Mouse (Mus musculus): ENCODE results near the gene Gm28035. TPM values are rescaled to one million over a fixed set of nuclear protein-coding genes. Genes with fewer than 3 reads are reported as not detected.

The Gm28035 gene
- total RNA-seq (2015; ENCODE audit: low replicate concordance) (not detected in 2 replicates), total RNA-seq (2017; ENCODE audit: low replicate concordance) (0.13 TPM in 1 of 2 replicates, not detected in the other)

DNA sequence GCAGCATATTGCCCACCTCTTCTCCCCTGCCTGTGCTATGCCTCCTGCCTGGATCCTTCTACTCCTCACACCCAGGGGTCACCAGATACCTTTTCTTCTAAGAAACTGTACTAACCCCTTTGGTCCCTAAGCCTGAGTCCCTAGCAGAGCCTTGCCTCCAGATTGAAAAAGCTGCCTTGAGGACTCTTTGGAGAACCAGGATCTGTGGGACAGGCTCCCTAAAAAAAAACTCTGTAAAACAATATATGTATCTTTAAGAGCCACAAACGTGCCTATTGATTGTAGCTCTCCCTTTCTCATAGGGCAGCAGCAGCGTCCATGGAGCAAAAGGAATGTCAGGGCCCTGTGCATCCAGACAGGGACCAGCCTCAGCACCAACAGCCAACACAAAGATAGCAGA, at the start of gene Gm28035:
Gene Gm28035, plus strand, starts transcription at position 301 of the 400 bp plus-strand sequence.
- ATAC-seq (replicated peaks; ENCODE audit: low FRiP score, poor library complexity, severe bottlenecking), result no peak

DNA sequence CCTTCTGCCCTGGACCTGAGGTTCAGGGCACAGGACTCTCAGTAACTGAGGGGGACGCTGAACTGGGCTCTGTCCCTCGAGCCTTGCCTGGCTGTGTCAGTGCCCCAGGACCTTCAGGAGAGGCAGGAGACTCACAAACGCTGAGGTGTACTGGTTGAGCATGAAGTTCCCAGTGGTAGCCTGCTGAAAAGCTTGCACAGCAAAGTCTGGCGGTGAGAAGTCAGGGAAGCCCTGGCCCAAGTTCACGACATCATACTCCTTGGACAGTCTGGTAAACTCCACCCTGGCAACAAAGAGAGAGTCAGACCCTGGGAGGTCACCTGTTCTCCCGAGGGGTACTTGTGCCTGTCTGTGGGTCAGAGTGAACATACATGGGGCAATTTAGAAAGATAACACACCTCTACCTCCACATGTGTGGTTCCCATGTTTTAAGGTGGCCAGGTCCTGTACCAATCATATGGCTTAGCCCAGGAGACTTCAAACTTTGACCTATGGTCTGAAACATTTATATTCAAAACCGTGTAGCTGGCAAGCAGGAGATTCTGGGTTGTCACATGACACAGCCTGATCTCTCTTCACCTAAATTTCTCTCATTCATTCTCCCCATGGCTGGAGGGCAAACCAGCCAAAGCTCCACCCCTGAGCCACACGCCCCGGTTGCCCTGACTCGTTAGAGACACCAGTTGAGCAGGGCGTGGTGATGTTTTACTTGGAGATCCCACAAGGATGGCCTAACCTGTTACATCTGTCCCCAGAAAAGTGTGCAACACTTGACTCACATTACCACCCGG, 48.4 kb upstream of the Gm28035 start:
- no peak for ATAC-seq (replicated peaks; ENCODE audit: low FRiP score, poor library complexity, severe bottlenecking)

DNA sequence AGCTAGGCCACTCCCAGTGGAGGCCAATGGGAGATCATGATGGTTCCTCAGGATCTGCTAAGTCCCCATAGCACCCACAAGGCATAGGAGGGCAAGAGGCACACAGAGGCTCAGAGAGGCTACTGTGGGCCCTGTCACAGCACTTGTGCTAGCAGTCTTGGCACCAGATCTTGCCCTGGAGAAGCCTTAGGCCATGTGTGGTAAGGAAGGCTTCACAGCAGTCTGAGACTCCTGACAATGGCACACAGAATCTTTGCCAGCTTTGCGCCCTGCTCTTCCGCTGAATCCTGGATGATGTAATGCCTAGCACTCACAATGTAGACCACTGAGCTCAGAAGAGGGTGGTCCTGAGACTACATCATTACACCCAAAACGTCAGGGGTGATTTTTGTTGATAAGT, 45.7 kb upstream of the Gm28035 start:
- ATAC-seq (replicated peaks; ENCODE audit: low FRiP score, poor library complexity, severe bottlenecking), result no peak

DNA sequence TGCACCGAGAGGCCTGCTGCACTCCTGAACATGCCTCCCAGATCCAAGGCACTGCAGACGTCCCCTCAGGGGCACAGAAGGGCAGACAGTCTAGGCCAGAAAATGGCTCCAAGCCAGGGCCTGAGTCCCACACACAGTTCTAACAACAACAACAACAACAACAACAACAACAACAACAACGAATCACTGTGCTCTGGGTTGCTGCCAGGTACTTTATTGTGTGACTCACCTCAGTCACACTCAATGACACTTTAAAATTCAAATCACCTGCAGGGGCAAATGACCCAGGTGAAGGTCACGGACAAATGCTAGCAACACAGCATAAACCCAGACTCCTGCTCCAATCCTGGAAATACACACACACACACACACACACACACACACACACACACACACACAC, 42.3 kb upstream of the Gm28035 start:
- ATAC-seq (replicated peaks; ENCODE audit: low FRiP score, poor library complexity, severe bottlenecking), result no peak

DNA sequence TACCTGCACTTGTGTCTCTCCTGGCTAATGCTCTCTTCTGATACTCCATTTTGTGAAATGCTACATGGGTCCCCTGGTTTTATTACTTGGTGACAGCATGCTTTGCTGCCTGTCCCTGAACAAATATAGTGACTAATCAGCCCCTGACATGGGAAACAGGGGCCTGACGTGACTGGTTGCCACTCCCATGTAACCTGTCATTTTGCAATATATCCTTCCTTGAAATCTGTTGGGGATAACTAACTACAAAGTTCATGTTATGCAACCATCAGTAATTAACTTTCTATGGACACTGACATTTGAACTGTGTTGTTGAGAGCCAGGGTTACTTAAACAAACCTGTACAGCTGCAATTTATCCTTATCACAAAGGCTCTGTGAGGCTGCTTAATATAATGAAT, 40.4 kb upstream of the Gm28035 start:
- no peak for ATAC-seq (replicated peaks; ENCODE audit: low FRiP score, poor library complexity, severe bottlenecking)

DNA sequence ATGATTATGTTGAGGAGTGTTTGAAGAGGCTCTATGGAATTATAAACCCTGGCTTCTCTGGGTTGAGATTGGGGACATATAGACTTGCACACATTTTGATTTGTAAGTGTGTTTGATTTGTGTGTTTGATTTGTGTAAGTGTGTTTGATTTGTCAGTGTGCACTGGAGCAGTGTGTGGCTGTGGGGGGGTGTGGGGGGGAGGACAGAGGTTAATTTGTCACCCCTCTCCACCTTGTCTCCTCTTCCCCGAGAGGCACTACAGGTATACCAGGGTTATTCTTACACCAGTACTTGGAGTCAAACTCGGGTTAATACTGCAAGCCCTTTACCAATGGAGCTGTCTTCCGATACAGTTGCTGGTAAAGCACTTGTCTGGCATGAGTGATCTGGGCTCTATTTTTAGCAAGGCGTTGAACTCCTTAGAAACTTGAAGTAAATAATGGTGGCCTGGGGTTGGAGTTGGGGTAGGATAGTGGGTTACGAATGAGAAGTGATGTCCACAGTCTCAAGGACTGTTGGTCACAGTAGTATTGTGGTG, 39.9 kb upstream of the Gm28035 start:
- ATAC-seq (replicated peaks; ENCODE audit: low FRiP score, poor library complexity, severe bottlenecking), result no peak

DNA sequence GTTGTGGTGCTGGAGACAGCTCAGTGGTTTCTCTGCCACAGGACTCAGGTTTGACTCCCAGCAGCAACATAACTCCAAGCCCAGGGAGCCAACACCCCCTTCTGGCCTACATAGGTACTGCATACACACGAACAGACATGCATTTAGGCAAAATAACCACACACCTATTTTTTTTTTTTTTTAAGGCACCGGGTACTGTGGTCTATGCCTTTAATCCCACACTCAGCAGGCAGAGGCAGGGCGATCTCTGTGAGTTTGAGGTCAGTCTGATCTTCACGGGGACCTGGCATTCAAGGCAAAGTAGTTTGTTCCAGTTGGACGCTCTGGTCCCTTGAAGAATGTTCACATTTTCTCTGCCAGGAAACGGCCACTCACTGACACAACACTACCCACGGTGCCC, 36.9 kb upstream of the Gm28035 start:
- no peak for ATAC-seq (replicated peaks; ENCODE audit: low FRiP score, poor library complexity, severe bottlenecking)

DNA sequence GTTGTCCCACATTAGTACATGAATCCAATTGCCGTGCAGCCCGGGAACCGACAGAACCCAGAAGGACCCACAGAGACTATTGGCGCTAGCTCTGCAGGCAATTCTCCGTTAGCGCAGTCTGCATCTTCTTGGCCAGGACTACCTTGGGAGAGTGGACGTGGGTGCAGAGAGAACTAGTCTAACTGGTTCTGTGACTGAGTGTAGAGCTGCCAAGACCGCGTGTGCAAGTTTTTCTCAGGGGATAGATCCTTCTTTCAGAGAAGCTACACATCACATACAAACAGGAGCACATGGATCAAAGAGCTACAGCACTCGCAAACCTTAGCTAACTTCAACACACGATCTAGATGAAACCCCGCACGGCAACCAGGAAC, 35.1 kb upstream of the Gm28035 start:
- no peak; the same call in 1 of the 2 replicates for ATAC-seq (replicated peaks; ENCODE audit: low FRiP score, poor library complexity, severe bottlenecking)

DNA sequence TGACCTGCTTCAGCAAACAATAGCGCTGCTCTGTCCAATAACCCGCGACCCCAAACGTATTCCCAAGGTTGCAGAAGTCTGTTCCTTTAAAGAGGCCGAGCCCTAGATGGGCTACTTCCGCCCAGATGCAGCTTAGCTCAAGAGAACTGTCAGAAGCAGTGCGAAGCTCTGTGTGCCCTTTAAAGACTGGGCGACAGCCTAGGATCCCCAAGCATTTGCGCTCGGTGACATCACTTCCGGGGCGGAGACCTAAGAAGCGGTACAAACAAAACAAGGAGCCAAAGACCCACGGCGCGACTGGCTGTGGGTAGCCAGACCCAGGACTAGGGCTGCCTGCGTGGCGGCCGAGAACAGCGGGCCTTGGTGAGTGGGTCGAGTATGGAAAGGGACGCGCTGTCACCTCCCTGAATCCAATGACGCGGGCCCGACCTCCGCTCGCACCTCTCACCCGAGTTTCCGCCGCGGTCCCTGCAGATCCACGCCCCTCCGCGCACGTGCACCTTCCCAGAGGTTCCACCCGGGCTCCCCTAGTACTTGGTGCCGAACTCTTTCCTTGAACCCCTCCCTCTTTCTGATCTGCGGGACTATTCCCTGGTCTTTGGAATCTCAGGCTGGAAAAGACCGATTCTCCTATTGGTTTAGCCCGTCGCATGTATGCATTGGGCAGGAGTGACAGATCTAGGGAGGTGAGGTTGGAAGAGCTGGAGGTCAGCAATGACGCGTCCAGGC, 34.6 kb upstream of the Gm28035 start, which contains the start of gene Kyat1:
Gene Kyat1, minus strand, starts transcription at position 219 of the 729 bp plus-strand sequence.
- ATAC-seq (replicated peaks; ENCODE audit: low FRiP score, poor library complexity, severe bottlenecking), result peak; percentile 90

DNA sequence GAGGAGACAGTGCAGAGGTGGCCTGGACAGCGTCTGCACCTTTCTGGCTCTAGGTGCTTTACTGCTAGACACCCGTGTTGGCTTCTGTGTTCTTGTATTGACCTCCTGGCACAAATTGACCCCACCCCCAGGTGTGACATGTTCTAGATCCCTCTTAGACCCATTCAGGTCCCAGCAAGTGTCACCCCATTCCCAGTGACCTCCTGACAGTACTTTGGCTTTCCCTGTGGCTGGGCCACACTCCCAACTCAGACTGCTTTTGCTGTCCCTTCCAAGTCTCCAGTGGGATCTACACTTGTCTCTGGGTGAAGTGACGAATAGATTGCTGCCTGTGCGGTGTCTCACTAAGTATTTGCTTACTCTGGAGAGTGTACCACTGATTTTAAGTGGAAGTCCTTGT, 33.0 kb upstream of the Gm28035 start:
- ATAC-seq (replicated peaks; ENCODE audit: low FRiP score, poor library complexity, severe bottlenecking), result no peak

DNA sequence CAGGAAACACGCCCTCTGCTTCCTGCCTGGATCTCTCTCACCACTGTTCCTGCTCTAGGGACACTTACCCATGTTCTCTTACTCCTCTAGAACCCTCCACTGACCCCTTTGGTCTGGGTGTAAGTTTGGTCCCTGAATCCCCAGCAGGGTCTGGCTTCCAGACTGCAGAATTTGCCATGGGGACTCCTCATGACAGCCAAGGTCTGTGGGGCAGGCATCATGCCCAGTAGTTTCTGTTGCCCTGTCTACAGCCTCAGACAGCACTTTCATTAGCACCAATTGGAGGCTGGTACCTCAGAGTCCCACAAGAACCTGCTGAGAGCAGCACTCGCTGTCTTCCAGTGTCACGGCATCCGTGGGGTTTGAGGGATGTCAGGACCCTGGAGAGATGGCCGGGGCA, 32.5 kb upstream of the Gm28035 start:
- ATAC-seq (replicated peaks; ENCODE audit: low FRiP score, poor library complexity, severe bottlenecking), result no peak

DNA sequence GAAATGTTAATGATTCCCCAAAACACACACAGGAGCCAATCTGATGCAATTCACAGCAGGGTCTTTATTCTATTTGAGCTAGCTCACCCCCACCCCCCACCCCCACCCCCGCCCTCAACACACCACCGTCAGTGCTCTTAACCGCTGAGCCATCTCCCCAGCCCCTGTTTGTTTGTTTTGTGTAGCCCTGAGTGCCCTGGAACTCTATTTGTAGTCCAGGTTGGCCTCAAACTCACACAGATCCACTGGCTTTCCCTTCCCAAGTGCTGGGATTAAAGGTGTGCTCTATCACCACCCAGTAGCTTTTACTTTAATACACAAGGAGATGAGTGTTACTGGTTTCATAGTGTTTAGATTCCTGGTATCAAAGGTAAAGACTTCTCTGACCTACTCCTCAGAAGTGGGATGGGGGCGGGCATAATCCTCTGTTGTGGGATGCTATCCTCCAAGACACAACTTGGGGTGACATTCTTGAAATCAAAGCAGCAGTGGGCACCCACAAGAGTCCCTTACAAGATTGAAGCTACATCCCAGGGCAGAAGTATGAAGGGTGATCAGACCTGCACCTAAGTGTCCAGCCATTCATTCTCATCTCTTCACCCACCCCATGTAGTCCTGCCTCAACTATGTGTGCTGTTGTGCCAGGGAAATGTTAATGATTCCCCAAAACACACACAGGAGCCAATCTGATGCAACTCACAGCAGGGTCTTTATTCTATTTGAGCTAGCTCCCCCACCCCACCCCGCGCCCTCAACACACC, 28.8 kb upstream of the Gm28035 start:
- no peak for ATAC-seq (replicated peaks; ENCODE audit: low FRiP score, poor library complexity, severe bottlenecking)

DNA sequence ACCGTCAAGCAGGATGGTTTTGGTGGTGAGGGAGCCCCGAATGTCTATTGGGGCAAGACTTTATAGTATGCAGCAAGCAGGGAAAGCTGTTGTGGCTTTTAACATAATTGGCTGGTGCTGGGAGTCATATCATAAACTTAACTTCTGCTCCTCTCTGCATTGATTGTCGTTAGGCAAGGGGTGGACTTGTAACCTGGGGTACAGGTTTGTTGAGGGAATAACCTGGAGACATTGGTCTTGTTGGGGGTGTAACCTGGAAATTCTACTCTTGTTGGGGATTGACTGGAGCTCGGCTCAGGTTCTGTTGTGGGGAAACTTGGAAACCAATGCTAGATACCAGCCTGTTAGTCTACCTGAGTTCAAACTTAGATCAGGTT, 28.2 kb upstream of the Gm28035 start:
- no peak for ATAC-seq (replicated peaks; ENCODE audit: low FRiP score, poor library complexity, severe bottlenecking)

DNA sequence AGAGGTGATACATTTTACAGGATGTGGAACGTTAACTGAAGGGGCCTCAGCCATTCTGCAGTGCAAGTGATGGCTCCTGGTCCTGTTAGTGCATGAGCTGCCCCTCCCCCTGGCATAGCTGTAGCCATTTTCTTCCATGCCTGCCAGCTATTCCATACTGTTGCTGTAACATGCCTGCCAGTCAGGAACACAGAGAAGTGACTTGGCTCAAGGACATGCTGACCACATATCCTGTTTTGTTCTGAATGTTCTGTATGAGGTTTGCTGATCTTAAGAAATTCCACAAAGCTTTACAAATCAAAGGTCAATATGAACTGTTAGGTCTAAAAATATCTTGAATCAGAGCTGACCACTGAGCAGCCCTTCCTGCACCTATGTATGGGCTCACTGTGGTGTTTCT, 27.4 kb upstream of the Gm28035 start:
- ATAC-seq (replicated peaks; ENCODE audit: low FRiP score, poor library complexity, severe bottlenecking), result no peak

DNA sequence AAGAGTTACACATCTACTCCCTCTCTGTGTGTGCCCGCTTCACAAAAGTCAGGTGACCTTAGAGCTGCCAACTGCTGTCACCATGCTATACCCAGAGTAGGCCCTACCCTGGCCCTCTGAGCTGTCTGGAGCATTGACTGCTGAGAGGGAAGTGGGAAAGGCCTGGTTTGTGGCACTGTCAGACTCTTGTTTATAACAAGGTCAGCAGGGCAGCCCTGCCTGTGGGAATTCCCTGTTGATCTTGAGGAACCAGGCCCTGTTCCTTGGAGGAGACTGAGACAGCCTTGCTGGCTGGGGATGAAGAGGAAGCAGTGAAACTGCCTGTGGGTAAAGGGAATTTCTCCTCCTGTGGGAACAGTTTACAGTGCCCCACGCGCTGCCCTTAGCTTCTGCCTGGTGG, 25.6 kb upstream of the Gm28035 start:
- ATAC-seq (replicated peaks; ENCODE audit: low FRiP score, poor library complexity, severe bottlenecking), result no peak

DNA sequence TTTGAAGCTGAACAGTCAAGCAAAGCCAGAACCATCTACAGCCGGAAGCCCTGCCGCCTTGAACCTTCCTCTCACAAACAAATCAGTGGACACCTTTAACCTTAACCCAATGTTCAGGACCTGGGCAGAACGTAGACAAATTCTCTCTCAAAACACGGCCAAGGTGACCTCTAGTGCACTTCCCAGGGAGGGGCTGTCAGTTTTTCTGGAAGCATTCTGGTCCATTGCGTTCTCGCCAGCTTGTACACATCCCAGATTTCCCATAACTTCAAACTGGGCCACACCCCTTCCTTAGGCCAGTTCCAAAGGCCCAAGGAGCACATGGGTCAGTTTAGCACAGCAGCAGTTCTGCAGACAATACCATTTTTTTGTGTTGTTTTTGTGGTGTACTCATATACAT, 24.9 kb upstream of the Gm28035 start:
- ATAC-seq (replicated peaks; ENCODE audit: low FRiP score, poor library complexity, severe bottlenecking), result no peak

DNA sequence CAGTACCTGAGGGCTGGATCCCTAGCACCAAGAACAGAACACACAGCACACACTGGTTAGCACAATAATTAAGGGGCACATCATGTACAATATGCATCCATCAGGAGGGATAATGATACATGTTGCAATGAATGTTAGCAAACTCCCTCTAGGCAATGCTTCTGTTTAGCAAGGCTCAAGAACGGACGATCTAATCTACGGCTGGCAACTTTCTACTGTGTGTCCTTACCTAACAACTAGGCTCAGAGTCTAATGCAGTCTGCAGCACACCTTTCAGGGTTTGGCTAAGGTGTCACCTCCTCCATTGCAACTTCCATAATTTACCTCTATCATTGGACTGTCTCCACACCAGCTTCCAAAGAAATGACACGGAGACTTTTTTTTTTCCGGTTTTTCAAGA, 24.1 kb upstream of the Gm28035 start:
- ATAC-seq (replicated peaks; ENCODE audit: low FRiP score, poor library complexity, severe bottlenecking), result no peak

DNA sequence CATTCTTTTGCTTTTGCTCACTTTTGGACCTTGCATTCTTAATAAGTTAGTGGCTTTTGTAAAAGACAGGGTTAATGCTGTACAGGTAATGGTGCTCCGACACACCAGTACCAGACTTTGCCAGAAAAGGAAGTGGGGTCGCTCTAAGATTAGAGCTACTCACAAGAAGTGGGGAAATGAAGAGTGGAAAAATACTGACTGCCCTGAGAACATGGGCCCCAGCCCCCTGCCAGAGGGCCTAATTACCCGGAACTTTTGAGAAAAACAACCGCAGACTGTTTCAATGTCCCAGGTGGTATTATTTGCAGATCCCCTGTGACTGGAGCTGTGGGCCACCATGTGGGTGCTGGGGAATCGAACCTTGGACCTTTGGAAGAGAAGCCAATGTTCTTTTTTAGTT, 4.8 kb upstream of the Gm28035 start:
- no peak for ATAC-seq (replicated peaks; ENCODE audit: low FRiP score, poor library complexity, severe bottlenecking)

DNA sequence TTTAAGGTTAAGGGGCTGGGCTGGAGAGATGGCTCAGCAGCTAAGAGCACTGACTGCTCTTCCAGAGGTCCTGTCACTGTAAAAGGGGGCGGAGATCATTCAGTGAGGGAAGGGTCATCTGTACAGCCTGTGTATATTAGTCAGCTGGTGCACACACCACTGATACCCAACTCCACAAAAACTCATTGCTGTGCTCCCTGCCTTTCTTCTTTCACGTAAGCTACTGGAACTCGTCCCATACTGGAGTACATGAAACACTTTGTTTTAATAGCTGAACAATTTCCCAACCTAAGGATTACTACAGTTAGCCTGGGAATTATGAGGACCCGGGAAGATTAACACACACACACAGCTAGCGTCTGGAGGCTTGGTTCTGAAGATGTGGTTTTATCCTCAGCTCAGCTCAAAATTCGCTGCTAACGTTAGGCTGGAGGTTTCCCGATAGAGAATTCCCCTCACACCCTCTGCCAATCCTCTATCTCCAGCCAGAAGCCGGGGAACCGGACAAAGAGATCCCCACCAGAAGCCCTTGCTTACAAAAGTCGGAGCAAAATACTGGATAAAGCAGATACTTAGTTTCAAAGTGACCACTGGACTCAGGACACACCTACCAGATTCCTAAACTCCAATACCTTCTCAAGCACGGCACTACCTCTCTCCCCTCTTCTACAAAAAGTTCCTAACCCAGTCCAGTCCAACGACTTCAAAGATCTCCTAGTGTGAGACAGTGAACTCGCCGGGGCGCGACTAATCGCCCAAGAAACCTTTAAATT, 3.8 kb upstream of the Gm28035 start:
- 0 out of 2 replicates have a peak, but pooled peaks have one; percentile 0 for ATAC-seq (replicated peaks; ENCODE audit: low FRiP score, poor library complexity, severe bottlenecking)

Measured in erythroid progenitor cell, adult 5-6 weeks (primary cell).